Mouse (Mus musculus) midbrain, embryonic 16.5 days (tissue): ENCODE data around the gene Slc12a8. TPM values are rescaled to one million over a fixed set of nuclear protein-coding genes. Genes with fewer than 3 reads are reported as not detected.

Source experiments
- ATAC-seq: fragments of 200-750 bp; cut with Nextera tagmentation; 2 replicates; pipeline ENCODE4 v1.8.0; 2017; ENCODE audit warnings: moderate TSS enrichment
- H3K27ac ChIP-seq: fragments of 300-500 bp; sonication (generic); 2 replicates; pipeline ENCODE4 v1.5.1; 2014; ENCODE audit warnings: mild to moderate bottlenecking, low read length, mixed read lengths
- H3K27me3 ChIP-seq: fragments of 300-500 bp; sonication (generic); 2 replicates; pipeline ENCODE4 v1.6.1; 2014; ENCODE audit warnings: low read depth, low read length, mixed read lengths; ENCODE audit not compliant: control insufficient read depth, insufficient read depth
- H3K36me3 ChIP-seq: fragments of 300-500 bp; sonication (generic); 2 replicates; pipeline ENCODE4 v1.6.1; 2014; ENCODE audit warnings: mild to moderate bottlenecking, low read length, moderate library complexity, mixed read lengths; ENCODE audit not compliant: control insufficient read depth, insufficient read depth
- H3K4me1 ChIP-seq: fragments of 300-500 bp; sonication (generic); 2 replicates; pipeline ENCODE4 v1.6.1; 2014; ENCODE audit warnings: mild to moderate bottlenecking, low read length, mixed read lengths; ENCODE audit not compliant: control insufficient read depth, insufficient read depth
- H3K4me2 ChIP-seq: fragments of 300-500 bp; sonication (generic); 2 replicates; pipeline ENCODE4 v1.6.1; 2014; ENCODE audit warnings: mild to moderate bottlenecking, low read length, mixed read lengths
- H3K4me3 ChIP-seq: fragments of 300-500 bp; sonication (generic); 2 replicates; pipeline ENCODE4 v1.5.1; 2014; ENCODE audit warnings: low read depth, mild to moderate bottlenecking, low read length, moderate library complexity, mixed read lengths
- H3K9ac ChIP-seq: fragments of 300-500 bp; sonication (generic); 2 replicates; pipeline ENCODE4 v1.6.1; 2014; ENCODE audit warnings: low read depth, low read length, mixed read lengths
- H3K9me3 ChIP-seq: fragments of 300-500 bp; sonication (generic); replicated peaks from 2 replicates; pipeline ENCODE4 v1.6.1; 2014; ENCODE audit warnings: mild to moderate bottlenecking, low read length, mixed read lengths; ENCODE audit not compliant: control insufficient read depth, poor library complexity, severe bottlenecking
- WGBS: fragments of 180-500 bp; shearing (Covaris S2); extraction: QIAGEN DNeasy Blood & Tissue Kit; methylation state at CpG from one replicate; pipeline ENCODE4 v1.1.7; 2014; 5-methylcytosine and 5-hydroxymethylcytosine counted together
- polyA plus RNA-seq: library from polyadenylated mRNA; unstranded; fragments of >200 nt; fragmentation: Nextera tagmentation; extraction: Ambion mirVana; gene quantifications from 2 replicates; pipeline ENCODE4 v1.2.1, GENCODE M21; 2015

Slc12a8 gene
- polyA plus RNA-seq, 1 experiment from 2014 or later: 1.1 TPM

DNA sequence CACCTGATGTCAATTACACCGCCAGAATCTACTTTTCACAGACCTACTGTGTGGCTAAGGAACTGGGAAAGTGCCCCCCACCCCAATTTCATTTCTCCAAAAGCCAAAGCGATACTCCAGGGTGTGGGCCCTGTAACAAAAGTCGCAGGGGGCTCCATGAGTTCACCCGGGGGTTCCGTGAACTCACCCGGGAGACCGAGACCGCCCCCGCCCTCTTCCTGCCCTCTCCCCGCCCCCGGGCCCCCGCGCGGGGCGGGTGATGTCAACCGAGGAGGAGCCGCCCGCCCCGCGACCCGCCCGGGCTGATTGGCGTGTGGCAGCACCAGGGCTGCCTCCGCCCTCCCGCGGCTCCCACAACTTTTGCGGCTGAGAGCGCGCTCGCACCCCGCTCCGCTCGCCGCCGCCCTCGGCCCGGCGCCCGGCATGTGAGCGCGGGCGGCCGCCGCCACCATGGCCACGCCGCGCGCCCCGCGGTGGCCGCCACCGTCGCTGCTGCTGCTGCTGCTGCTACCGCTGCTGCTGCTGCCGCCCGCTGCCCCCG, 167.1 kb downstream of the Slc12a8 start, which contains the start of gene Heg1:
Heg1 (plus strand) TSS at position 209 of the 541 bp plus-strand sequence.
- Histone ChIP-seq H3K4me2 (peak within 1 kb of the TSS; percentile 81), H3K27me3 (no peaks in the 10 kb centered on the region), H3K27ac (peak within 1 kb of the TSS; percentile 34), H3K9me3 (no peaks in the 10 kb centered on the region), H3K4me1 (no peaks in the 10 kb centered on the region; the same call in 1 of the 2 replicates), H3K36me3 (no peaks in the 10 kb centered on the region), H3K4me3 (peak within 1 kb of the TSS; percentile 69), H3K9ac (peak within 1 kb of the TSS; percentile 78)
- ATAC-seq: peak; percentile 76
- 2% methylated on average over 19 of the region's 57 CpGs for WGBS

GRCm38 (mm10) chr16:33684703-33685701, 167.9 kb downstream of the Slc12a8 start:
- H3K36me3 ChIP-seq: no peaks in the 10 kb centered on the region
- H3K9me3 ChIP-seq: no peaks in the 10 kb centered on the region
- no peaks in the 10 kb centered on the region; the same call in 1 of the 2 replicates for H3K4me1 ChIP-seq
- WGBS: under 1% methylated on average over 45 of the region's 46 CpGs
- H3K9ac ChIP-seq: peak overlapping the region; percentile 78
- no peaks in the 10 kb centered on the region for H3K27me3 ChIP-seq
- peak overlapping the region; percentile 81 for H3K4me2 ChIP-seq
- H3K27ac ChIP-seq: peak overlapping the region; percentile 17
- ATAC-seq: no peak; the same call in none of the 2 replicates
- peak overlapping the region; percentile 69 for H3K4me3 ChIP-seq

DNA sequence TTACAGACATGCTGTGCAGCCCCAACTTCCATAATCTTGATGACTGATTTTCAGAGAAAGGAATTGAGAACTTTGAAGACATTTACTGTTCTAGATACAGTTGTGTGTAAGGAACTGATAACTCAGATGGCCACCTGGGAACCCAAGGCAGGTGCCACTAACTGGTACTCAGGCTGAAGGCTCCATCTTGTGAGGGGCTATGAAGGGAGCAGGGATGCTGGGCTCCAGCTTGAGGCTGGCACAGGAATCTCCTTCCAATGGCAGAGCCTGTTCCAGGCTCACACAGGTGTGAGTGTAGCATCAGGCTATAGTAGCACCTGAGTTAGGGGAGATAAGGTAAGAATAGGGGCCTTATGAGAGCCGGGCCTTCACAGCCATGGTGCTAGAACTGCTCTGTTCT, 168.9 kb downstream of the Slc12a8 start:
- no peaks in the 10 kb centered on the region; the same call in 1 of the 2 replicates for H3K4me1 ChIP-seq
- no peaks in the 10 kb centered on the region for H3K9me3 ChIP-seq
- H3K4me2 ChIP-seq: peak overlapping the region; percentile 81
- H3K27ac ChIP-seq: no peak overlapping the region
- ATAC-seq: no peak
- 61% methylated on average over 1 of the region's 1 CpGs for WGBS
- no peaks in the 10 kb centered on the region for H3K27me3 ChIP-seq
- no peak overlapping the region; the same call in 1 of the 2 replicates for H3K4me3 ChIP-seq
- no peaks in the 10 kb centered on the region for H3K36me3 ChIP-seq
- no peak overlapping the region for H3K9ac ChIP-seq

- WGBS: 66% methylated on average over 3 of the region's 3 CpGs
- no peaks in the 10 kb centered on the region; the same call in 1 of the 2 replicates for H3K4me1 ChIP-seq
- H3K27me3 ChIP-seq: no peaks in the 10 kb centered on the region
- H3K27ac ChIP-seq: no peak overlapping the region
- H3K9ac ChIP-seq: no peak overlapping the region
- H3K36me3 ChIP-seq: no peaks in the 10 kb centered on the region
- no peak overlapping the region for H3K4me3 ChIP-seq
- no peaks in the 10 kb centered on the region for H3K9me3 ChIP-seq
- ATAC-seq: no peak
- H3K4me2 ChIP-seq: peak overlapping the region; percentile 81
These were observed 170.6 kb downstream of the Slc12a8 start for GRCm38 (mm10) chr16:33687724-33688123.

GRCm38 (mm10) chr16:33690975-33691747, 174.0 kb downstream of the Slc12a8 start:
- no peaks in the 10 kb centered on the region; the same call in 1 of the 2 replicates for H3K4me1 ChIP-seq
- no peak overlapping the region for H3K9ac ChIP-seq

DNA sequence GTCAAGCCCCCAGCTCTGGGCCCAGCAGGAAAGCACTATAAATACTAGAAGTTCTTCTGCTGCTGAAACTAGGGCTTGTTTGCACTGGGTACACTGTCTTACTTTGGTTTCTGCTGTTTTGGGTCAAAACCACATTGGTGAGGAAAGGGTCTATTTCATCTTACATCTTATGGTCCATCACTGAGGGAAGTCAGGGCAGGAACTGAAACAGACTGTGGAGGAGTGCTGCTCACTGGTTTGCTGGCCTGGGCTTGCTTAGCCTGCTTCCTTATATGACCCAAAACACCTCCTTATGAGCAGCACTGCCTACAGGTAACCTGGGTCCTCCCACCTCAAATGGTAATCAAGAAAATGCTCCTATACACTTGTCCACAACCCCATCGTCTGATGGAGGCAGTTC, 176.4 kb downstream of the Slc12a8 start:
- Histone ChIP-seq H3K4me2 (no peak overlapping the region), H3K9me3 (no peaks in the 10 kb centered on the region), H3K9ac (no peak overlapping the region), H3K27ac (no peak overlapping the region), H3K4me1 (no peaks in the 10 kb centered on the region; the same call in 1 of the 2 replicates), H3K4me3 (no peak overlapping the region), H3K36me3 (no peaks in the 10 kb centered on the region), H3K27me3 (no peaks in the 10 kb centered on the region)
- 84% methylated on average over 1 of the region's 1 CpGs for WGBS
- ATAC-seq: no peak

More at GRCm38 (mm10) chr16:33690975-33691747, 174.0 kb downstream of the Slc12a8 start:
- no peaks in the 10 kb centered on the region for H3K27me3 ChIP-seq
- H3K4me3 ChIP-seq: no peak overlapping the region
- no peak overlapping the region for H3K4me2 ChIP-seq
- H3K27ac ChIP-seq: 0 out of 2 replicates have a peak overlapping the region, but pooled peaks have one; percentile 12
- H3K9me3 ChIP-seq: no peaks in the 10 kb centered on the region
- no peak for ATAC-seq
- H3K36me3 ChIP-seq: no peaks in the 10 kb centered on the region
- 83% methylated on average over 6 of the region's 6 CpGs for WGBS

DNA sequence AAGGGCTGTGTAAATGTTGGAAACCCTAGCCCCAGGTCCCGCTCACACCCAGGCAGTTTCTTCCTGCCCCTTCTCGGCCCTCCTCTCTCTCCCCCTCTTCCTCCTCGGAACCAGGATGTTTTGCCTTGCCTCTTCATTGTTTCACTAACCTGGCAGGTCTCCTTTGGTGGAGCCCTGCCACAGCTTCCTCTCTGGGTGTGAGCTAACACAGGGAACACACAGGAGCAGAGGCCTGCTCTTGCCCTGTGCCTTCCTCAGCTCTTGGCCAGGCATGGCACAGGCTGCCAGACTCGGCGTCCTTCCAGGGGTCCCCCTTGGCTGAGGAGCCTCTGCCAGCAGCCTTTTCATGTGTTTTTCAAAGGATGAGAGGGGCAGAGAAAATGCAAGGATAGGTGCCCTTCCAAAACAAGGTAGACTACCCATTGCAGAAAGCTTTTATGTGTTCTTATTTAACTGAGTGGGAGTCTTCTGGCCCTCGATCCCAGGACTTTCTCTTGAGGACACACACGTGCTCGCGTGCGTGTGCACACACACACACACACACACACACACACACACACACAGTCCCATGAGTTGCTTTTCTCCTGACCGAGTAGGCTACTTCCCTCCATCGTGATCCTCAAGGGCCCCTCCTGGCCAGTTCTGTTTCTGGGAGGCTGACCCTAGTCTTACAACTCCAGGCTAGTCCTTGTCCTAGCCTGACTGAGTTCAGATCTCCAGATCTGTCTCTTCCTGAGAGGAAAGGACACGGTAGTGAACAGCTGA, 179.9 kb downstream of the Slc12a8 start:
- H3K4me3 ChIP-seq: no peak overlapping the region
- no peaks in the 10 kb centered on the region for H3K27me3 ChIP-seq
- H3K36me3 ChIP-seq: no peaks in the 10 kb centered on the region
- no peak overlapping the region for H3K9ac ChIP-seq
- no peaks in the 10 kb centered on the region; the same call in none of the 2 replicates for H3K4me1 ChIP-seq
- no peak overlapping the region for H3K4me2 ChIP-seq
- ATAC-seq: peak; percentile 69; the same call in 1 of the 2 replicates
- H3K9me3 ChIP-seq: no peaks in the 10 kb centered on the region
- H3K27ac ChIP-seq: peak overlapping the region; percentile 25
- WGBS: 66% methylated on average over 13 of the region's 13 CpGs
